ENCODE assay signal across 15 mouse cellular contexts in the genomic region with DNA sequence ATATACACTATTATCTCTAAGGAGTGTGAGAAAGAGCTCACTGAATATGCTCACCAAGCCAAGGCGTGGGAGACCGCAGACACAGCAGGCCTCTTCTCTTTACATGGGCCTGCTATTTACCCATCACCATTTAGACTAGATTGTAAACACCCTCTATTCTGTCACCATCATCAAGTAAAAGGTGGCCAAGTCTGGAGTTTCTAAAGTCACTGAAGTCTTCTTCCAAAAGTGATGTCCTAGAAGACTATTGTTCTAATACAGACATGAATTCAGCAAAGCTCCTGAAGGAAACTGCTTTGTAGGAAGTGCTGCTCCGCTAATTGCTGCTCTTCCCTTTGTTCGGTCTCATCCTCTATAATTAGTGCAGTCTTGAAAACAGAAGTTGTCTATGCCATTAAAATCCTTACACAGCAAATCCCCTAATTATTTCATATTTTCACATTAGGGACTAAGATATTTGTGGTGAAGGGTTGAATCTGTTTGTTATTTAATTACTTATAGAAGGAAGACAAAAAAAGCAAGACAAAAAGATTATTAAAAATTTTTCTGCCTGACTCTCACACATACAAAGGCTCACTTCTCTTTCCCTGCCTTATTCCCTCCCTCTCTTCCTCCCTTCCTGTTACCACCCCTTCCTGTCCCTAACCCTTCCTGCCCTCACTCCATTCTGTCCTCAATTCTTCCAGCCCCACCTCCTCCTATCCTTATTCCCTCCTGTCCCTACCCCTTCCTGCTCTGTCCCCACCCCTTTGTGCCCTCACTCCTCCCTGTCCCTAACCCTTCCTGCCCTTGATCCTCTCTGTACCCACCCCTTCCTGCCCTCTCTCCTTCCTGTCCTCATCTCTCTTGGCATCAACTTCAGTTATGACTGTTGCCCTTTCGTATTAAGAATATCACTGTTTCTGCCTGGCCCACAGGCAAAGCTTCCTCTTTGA.
A peak's percentile ranks its signal among the peaks of the same experiment; 100 is the strongest.
DNase-seq lines count a peak whose midpoint lies in the region; ATAC-seq lines count a peak whose summit lies in the region.
"Had no signal": no experiment of that assay in that cellular context is flagged by ENCODE, and none has a peak within 500 bp of the region (broad histone marks: within the 10 kb centered on the region; RNA-seq: fewer than 3 reads in every experiment).

No protein-coding gene starts in this region.

- peaks cover 9% of the 10 kb centered on the region for H3K4me1 ChIP-seq in forebrain, embryonic 10.5 days
- H3K4me1 ChIP-seq in forebrain, embryonic 12.5 days = peaks cover 6% of the 10 kb centered on the region
- H3K4me1 ChIP-seq in midbrain, embryonic 11.5 days (ENCODE audit: control insufficient read depth, insufficient read depth, low read length) = no peaks in the 10 kb centered on the region
- peaks cover 5% of the 10 kb centered on the region; the same call in 1 of the 2 replicates for H3K4me1 ChIP-seq in midbrain, embryonic 10.5 days
- H3K4me1 ChIP-seq in forebrain, embryonic 16.5 days (replicated peaks; ENCODE audit: control insufficient read depth, insufficient read depth, low read length) = peaks cover 5% of the 10 kb centered on the region; the same call in 1 of the 2 replicates

- no peaks in the 10 kb centered on the region for H3K9me3 ChIP-seq in forebrain, embryonic 10.5 days
- no peaks in the 10 kb centered on the region for H3K9me3 ChIP-seq in forebrain, embryonic 12.5 days
- no peaks in the 10 kb centered on the region for H3K9me3 ChIP-seq in midbrain, embryonic 11.5 days (ENCODE audit: control insufficient read depth, low read length)
- H3K9me3 ChIP-seq in midbrain, embryonic 10.5 days (replicated peaks) = no peaks in the 10 kb centered on the region
- H3K9me3 ChIP-seq in forebrain, embryonic 16.5 days (ENCODE audit: control insufficient read depth, low read length) = no peaks in the 10 kb centered on the region

- 78% methylated on average over 5 of the region's 5 CpGs for WGBS in forebrain, embryonic 10.5 days
- WGBS in forebrain, embryonic 12.5 days = 72% methylated on average over 5 of the region's 5 CpGs
- WGBS in midbrain, embryonic 11.5 days = 87% methylated on average over 5 of the region's 5 CpGs
- 82% methylated on average over 5 of the region's 5 CpGs for WGBS in midbrain, embryonic 10.5 days
- 66% methylated on average over 5 of the region's 5 CpGs for WGBS in forebrain, embryonic 16.5 days

- no peaks in the 10 kb centered on the region for H3K27me3 ChIP-seq in forebrain, embryonic 10.5 days (ENCODE audit: poor library complexity, severe bottlenecking)
- H3K27me3 ChIP-seq in forebrain, embryonic 12.5 days = no peaks in the 10 kb centered on the region
- H3K27me3 ChIP-seq in midbrain, embryonic 11.5 days (ENCODE audit: control insufficient read depth, insufficient read depth, low read length) = no peaks in the 10 kb centered on the region
- H3K27me3 ChIP-seq in midbrain, embryonic 10.5 days (ENCODE audit: low read depth, poor library complexity, severe bottlenecking) = no peaks in the 10 kb centered on the region
- no peaks in the 10 kb centered on the region for H3K27me3 ChIP-seq in forebrain, embryonic 16.5 days (replicated peaks; ENCODE audit: control insufficient read depth, insufficient read depth, low read length)

- no peaks in the 10 kb centered on the region for H3K36me3 ChIP-seq in forebrain, embryonic 10.5 days (replicated peaks)
- no peaks in the 10 kb centered on the region for H3K36me3 ChIP-seq in forebrain, embryonic 12.5 days (replicated peaks)
- no peaks in the 10 kb centered on the region for H3K36me3 ChIP-seq in midbrain, embryonic 11.5 days (ENCODE audit: control insufficient read depth, insufficient read depth, low read length)
- H3K36me3 ChIP-seq in midbrain, embryonic 10.5 days = no peaks in the 10 kb centered on the region
- no peaks in the 10 kb centered on the region for H3K36me3 ChIP-seq in forebrain, embryonic 16.5 days (ENCODE audit: control insufficient read depth, insufficient read depth)

- H3K9ac ChIP-seq in forebrain, embryonic 12.5 days = no peak overlapping the region
- no peak overlapping the region for H3K9ac ChIP-seq in midbrain, embryonic 11.5 days (ENCODE audit: low read length)
- no peak overlapping the region for H3K9ac ChIP-seq in forebrain, embryonic 16.5 days (replicated peaks; ENCODE audit: low read depth, low read length)

- ATAC-seq in forebrain, embryonic 12.5 days (ENCODE audit: low FRiP score) = no peak; the same call in 1 of the 2 replicates
- ATAC-seq in midbrain, embryonic 11.5 days (ENCODE audit: low FRiP score) = no peak
- ATAC-seq in forebrain, embryonic 16.5 days = peak; percentile 56
- no peak for ATAC-seq in erythroid progenitor cell, adult 5-6 weeks (replicated peaks; ENCODE audit: low FRiP score, poor library complexity, severe bottlenecking)
- no peak for ATAC-seq in granulocyte monocyte progenitor cell, adult 5-6 weeks (replicated peaks; ENCODE audit: poor library complexity, severe bottlenecking)
- ATAC-seq: activated CD4-positive, CD25-positive, alpha-beta regulatory T cell, adult 4 months; hindbrain, postnatal 0 days had no signal

- no peak overlapping the region for H3K4me2 ChIP-seq in forebrain, embryonic 12.5 days
- no peak overlapping the region for H3K4me2 ChIP-seq in midbrain, embryonic 11.5 days
- H3K4me2 ChIP-seq in forebrain, embryonic 16.5 days (ENCODE audit: low read length) = no peak overlapping the region

- no peak for DNase-seq in forebrain, embryonic 10.5 days (ENCODE audit: extremely low spot score, low spot score)
- peak; percentile 81 for DNase-seq in midbrain, embryonic 11.5 days (ENCODE audit: low spot score, missing footprints)
- no peak for DNase-seq in midbrain, embryonic 10.5 days (ENCODE audit: low spot score)
- peak; percentile 92 for DNase-seq in retina, postnatal 1 day
- DNase-seq: B cell, adult 2 months; cerebellum, postnatal 36 days; layer of hippocampus, adult 9-11 months; thymus, adult 18-20 months had no signal

- no peak overlapping the region for H3K4me3 ChIP-seq in forebrain, embryonic 10.5 days
- no peak overlapping the region for H3K4me3 ChIP-seq in forebrain, embryonic 12.5 days (replicated peaks)
- H3K4me3 ChIP-seq in midbrain, embryonic 11.5 days (ENCODE audit: low read depth, low read length) = no peak overlapping the region
- no peak overlapping the region for H3K4me3 ChIP-seq in midbrain, embryonic 10.5 days
- H3K4me3 ChIP-seq in forebrain, embryonic 16.5 days (replicated peaks; ENCODE audit: low read length) = no peak overlapping the region
- H3K4me3 ChIP-seq: erythroblast, embryonic 14.5 days had no signal

- peak overlapping the region; percentile 46; the same call in 1 of the 2 replicates for H3K27ac ChIP-seq in forebrain, embryonic 10.5 days
- no peak overlapping the region for H3K27ac ChIP-seq in forebrain, embryonic 12.5 days
- H3K27ac ChIP-seq in midbrain, embryonic 11.5 days (ENCODE audit: low read depth, low read length) = no peak overlapping the region
- H3K27ac ChIP-seq in midbrain, embryonic 10.5 days (replicated peaks) = no peak overlapping the region
- no peak overlapping the region for H3K27ac ChIP-seq in forebrain, embryonic 16.5 days (ENCODE audit: low read length)
- H3K27ac ChIP-seq: hindbrain, postnatal 0 days had no signal

Comparison
In these comparisons a context has a peak if more than half of its experiments do, and no peak if none do; other contexts are left out.
1. DNase-seq: peak in midbrain, embryonic 11.5 days (single experiment) and retina, postnatal 1 day (single experiment); none in forebrain, embryonic 10.5 days (single experiment) and midbrain, embryonic 10.5 days (single experiment).